Mouse (Mus musculus): ENCODE measurements at regions not wholly inside any gene's neighbourhood (a gene's known extent, or its start where the extent isn't known, plus 50 kb on each side); places are given as distances from the start of the nearest gene placed in this dataset.

DNA sequence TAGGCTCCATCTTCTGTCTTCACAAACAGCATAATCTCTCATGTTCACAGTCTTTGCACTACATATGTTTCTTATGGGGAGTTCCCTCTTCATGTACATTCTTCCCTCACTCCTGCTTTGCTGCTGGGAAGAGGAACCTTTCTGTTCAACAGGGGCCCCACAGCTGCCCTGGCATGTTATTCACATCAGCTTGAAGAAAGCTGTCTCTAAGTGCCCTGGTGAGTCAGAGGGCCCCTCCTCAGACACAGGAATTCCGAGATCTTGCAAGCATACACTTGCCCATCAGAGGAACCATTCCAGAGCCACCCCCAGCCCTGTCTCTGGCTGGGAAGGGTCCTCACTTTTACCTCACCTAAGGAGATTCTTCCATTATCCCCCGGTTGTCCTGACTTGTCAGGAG lies 151.9 kb upstream of the Camk1g start:
- no peaks in the 10 kb centered on the region for H3K9me3 ChIP-seq (ENCODE audit: control insufficient read depth, low read length)
- no peak overlapping the region for H3K4me3 ChIP-seq (ENCODE audit: low read length)
- no peak overlapping the region for H3K4me2 ChIP-seq (ENCODE audit: low read depth, low read length)
- no peak for ATAC-seq (ENCODE audit: low read depth)
- H3K36me3 ChIP-seq (ENCODE audit: control insufficient read depth, insufficient read depth, low read length), result no peaks in the 10 kb centered on the region
- no peaks in the 10 kb centered on the region for H3K27me3 ChIP-seq (ENCODE audit: control insufficient read depth, insufficient read depth, low read depth, low read length)
- H3K27ac ChIP-seq (ENCODE audit: low read length), result no peak overlapping the region
- H3K4me1 ChIP-seq (replicated peaks; ENCODE audit: control insufficient read depth, insufficient read depth, low read length), result peaks cover 2% of the 10 kb centered on the region; the same call in 1 of the 2 replicates
- H3K9ac ChIP-seq (ENCODE audit: low read length), result no peak overlapping the region
- WGBS, result 39% methylated on average over 2 of the region's 2 CpGs

DNA sequence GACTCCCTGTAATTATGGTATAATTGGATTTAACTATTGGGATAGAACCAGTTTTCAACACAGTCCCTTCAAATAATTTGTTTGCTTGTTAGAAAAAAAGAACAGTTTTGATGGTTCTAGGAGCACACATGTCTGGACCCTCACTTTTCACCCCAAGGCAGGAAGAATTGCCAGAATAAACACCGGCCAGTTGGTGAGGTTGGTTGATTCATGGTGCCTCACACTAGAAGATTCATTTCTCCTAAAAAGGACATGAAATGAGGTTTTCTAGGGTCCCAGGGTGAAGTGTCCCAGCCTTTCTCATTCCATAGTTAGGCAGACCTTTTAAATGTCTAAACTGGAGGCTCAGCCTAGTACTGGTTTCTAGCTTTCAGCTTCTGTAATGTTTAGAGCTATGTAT lies 148.7 kb upstream of the Camk1g start:
- Histone ChIP-seq H3K4me1 (replicated peaks; ENCODE audit: control insufficient read depth, insufficient read depth, low read length) (peaks cover 9% of the 10 kb centered on the region), H3K9me3 (ENCODE audit: control insufficient read depth, low read length) (no peaks in the 10 kb centered on the region), H3K36me3 (ENCODE audit: control insufficient read depth, insufficient read depth, low read length) (no peaks in the 10 kb centered on the region), H3K9ac (ENCODE audit: low read length) (no peak overlapping the region), H3K4me3 (ENCODE audit: low read length) (no peak overlapping the region), H3K27ac (ENCODE audit: low read length) (no peak overlapping the region), H3K27me3 (ENCODE audit: control insufficient read depth, insufficient read depth, low read depth, low read length) (no peaks in the 10 kb centered on the region), H3K4me2 (ENCODE audit: low read depth, low read length) (no peak overlapping the region)
- WGBS, result 73% methylated on average over 1 of the region's 1 CpGs
- ATAC-seq (ENCODE audit: low read depth), result no peak

DNA sequence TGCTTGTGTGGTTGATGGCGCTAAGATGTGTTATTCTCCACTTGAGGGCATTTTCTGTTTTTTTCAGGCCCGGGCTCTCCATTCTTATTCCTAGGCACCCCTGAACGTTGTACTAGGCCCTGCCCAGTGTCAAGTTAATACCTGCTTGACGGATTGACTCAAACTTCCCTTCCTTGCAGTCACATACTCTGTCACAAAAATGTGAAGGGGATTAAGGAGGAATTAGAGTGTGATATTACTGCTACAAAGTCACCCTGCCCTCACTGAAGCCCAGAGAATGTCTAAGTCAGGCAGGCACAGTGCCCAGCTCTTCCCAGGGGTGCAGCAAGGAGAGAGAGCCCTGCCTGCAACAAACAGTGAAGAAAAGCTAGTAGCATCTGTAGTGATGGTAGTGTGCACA lies 147.9 kb upstream of the Camk1g start:
- Histone ChIP-seq H3K27ac (ENCODE audit: low read length) (no peak overlapping the region; the same call in 1 of the 2 replicates), H3K4me2 (ENCODE audit: low read depth, low read length) (no peak overlapping the region), H3K9ac (ENCODE audit: low read length) (no peak overlapping the region), H3K4me1 (replicated peaks; ENCODE audit: control insufficient read depth, insufficient read depth, low read length) (peaks cover 9% of the 10 kb centered on the region), H3K27me3 (ENCODE audit: control insufficient read depth, insufficient read depth, low read depth, low read length) (no peaks in the 10 kb centered on the region), H3K36me3 (ENCODE audit: control insufficient read depth, insufficient read depth, low read length) (no peaks in the 10 kb centered on the region), H3K9me3 (ENCODE audit: control insufficient read depth, low read length) (no peaks in the 10 kb centered on the region), H3K4me3 (ENCODE audit: low read length) (no peak overlapping the region)
- 53% methylated on average over 4 of the region's 4 CpGs for WGBS
- ATAC-seq (ENCODE audit: low read depth), result no peak

DNA sequence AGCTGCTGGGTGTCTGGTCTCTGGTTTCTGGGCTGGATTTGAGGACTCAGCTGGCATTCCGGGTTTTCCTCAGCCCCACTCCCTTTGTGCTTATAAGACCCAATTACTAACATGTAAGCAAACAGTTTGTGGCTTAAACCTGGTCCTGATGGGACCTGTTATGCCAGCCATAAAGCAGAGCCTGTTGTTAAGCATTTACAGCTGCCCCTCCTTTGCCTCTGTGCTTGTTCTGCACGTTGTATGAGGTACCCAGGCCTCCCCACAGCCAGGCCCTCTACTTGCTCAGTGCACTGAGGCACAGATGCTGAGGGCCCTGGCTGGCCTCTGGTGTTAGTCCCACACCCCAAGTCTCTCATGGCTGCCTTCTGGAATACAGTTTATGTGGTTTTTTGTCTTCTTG lies 147.2 kb upstream of the Camk1g start:
- H3K27me3 ChIP-seq (ENCODE audit: control insufficient read depth, insufficient read depth, low read depth, low read length), result no peaks in the 10 kb centered on the region
- no peak overlapping the region for H3K4me3 ChIP-seq (ENCODE audit: low read length)
- WGBS, result 53% methylated on average over 2 of the region's 2 CpGs
- no peak for ATAC-seq (ENCODE audit: low read depth)
- H3K9ac ChIP-seq (ENCODE audit: low read length), result no peak overlapping the region
- H3K4me2 ChIP-seq (ENCODE audit: low read depth, low read length), result no peak overlapping the region
- no peaks in the 10 kb centered on the region for H3K9me3 ChIP-seq (ENCODE audit: control insufficient read depth, low read length)
- H3K36me3 ChIP-seq (ENCODE audit: control insufficient read depth, insufficient read depth, low read length), result no peaks in the 10 kb centered on the region
- H3K4me1 ChIP-seq (replicated peaks; ENCODE audit: control insufficient read depth, insufficient read depth, low read length), result peaks cover 9% of the 10 kb centered on the region
- H3K27ac ChIP-seq (ENCODE audit: low read length), result no peak overlapping the region

DNA sequence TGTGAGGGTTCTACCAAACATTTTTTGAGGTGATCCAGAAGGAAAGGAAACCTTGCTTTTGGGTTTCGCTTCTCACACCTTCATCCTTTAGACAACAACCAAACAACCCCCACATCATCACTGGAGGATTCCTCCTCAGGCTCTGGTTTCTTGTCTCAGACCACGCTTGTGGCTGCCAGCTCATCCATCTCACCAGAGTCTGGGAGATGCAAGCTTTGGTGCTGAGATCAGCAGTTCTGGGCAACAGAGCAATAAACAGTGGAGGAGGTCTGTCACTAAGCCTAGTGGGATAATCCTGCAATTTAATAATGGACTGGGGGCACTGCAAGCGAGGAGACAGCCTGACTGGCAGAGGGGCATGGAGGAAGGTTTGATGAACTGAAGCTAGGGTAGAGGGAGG lies 146.3 kb upstream of the Camk1g start:
- Histone ChIP-seq H3K27ac (ENCODE audit: low read length) (no peak overlapping the region), H3K4me2 (ENCODE audit: low read depth, low read length) (no peak overlapping the region), H3K4me3 (ENCODE audit: low read length) (no peak overlapping the region), H3K36me3 (ENCODE audit: control insufficient read depth, insufficient read depth, low read length) (no peaks in the 10 kb centered on the region), H3K4me1 (replicated peaks; ENCODE audit: control insufficient read depth, insufficient read depth, low read length) (peaks cover 9% of the 10 kb centered on the region), H3K9ac (ENCODE audit: low read length) (no peak overlapping the region), H3K27me3 (ENCODE audit: control insufficient read depth, insufficient read depth, low read depth, low read length) (no peaks in the 10 kb centered on the region), H3K9me3 (ENCODE audit: control insufficient read depth, low read length) (no peaks in the 10 kb centered on the region)
- no peak; the same call in 1 of the 2 replicates for ATAC-seq (ENCODE audit: low read depth)
- 49% methylated on average over 3 of the region's 3 CpGs for WGBS

DNA sequence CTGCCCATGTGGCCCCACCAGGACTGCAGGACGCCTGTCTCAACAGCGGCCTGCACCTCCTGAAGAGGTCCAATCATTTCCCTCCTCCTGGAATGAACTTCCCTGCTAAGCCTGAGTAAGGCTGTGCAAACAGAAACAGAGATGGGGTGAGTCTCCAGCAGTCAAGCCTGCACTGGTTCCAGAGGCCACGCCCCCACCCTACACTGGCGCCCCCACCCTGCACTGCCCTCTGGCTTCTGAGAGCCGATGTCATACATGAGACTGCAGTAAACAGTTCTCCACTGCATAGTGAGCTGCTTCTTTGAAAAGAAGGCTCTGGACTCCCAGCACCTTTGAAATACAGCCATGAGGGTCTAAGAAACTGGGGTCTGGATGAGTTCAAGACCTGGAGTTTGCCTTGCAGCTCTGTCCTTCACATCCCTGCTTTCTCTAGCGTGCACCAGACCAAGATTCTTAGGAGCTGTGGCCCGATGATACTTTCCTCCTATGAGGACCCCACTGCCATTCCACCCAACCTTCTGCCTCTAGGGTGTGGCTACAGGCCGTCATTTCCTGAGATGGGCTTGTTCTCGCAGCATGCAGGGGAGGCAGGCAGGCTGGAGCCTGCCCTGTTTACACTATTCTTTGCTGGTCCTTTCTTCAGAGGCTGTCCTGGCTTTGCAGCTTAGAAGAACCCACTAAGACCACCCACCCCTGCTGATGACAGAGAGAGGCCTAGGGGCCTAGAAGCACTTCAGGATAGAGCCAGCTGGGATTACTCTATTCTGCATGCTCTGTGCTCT lies 144.0 kb upstream of the Camk1g start:
- Histone ChIP-seq H3K4me3 (ENCODE audit: low read length) (no peak overlapping the region), H3K9ac (ENCODE audit: low read length) (no peak overlapping the region), H3K27ac (ENCODE audit: low read length) (peak overlapping the region; percentile 41), H3K9me3 (ENCODE audit: control insufficient read depth, low read length) (no peaks in the 10 kb centered on the region), H3K27me3 (ENCODE audit: control insufficient read depth, insufficient read depth, low read depth, low read length) (no peaks in the 10 kb centered on the region), H3K36me3 (ENCODE audit: control insufficient read depth, insufficient read depth, low read length) (no peaks in the 10 kb centered on the region), H3K4me2 (ENCODE audit: low read depth, low read length) (no peak overlapping the region), H3K4me1 (replicated peaks; ENCODE audit: control insufficient read depth, insufficient read depth, low read length) (peaks cover 13% of the 10 kb centered on the region)
- WGBS, result 29% methylated on average over 9 of the region's 9 CpGs
- peak; percentile 80 for ATAC-seq (ENCODE audit: low read depth)

DNA sequence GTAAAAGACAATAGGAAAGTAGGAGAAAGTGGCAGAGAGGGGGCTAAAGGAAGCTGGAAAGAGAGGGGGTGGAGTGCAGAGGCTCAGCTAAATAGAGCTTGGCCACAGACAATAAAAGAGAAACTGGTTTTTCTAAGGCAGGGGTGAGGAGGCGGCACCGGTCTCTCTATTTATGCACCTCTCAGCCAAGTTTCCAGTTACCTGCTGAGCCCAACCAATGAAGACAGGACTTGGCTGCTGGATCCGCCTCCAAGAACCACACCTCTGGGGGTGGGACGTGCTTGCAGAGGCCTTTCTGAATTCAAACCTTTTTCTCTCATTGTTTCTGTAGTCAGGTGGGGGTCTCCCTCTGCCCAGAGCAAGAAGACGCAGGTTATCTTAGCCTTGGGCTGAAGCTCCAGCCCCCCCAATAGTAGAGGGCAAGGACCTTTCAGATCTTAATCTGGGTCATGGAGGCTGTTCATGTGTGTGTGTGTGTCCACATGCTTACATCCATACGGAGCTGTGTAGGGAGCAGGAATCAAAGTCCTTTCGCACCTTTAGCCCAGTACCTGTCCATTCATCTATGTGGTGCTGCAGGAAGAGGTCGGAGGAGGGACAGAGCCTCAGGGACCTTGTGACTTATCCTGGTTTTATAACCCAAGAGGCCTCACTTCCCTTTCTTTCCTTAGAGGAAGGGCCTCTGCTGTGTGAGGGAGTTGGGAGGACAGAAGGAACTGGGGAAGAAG lies 140.1 kb upstream of the Camk1g start:
- 40% methylated on average over 8 of the region's 8 CpGs for WGBS
- no peak overlapping the region for H3K9ac ChIP-seq (ENCODE audit: low read length)
- peak overlapping the region; percentile 47 for H3K4me2 ChIP-seq (ENCODE audit: low read depth, low read length)
- H3K4me1 ChIP-seq (replicated peaks; ENCODE audit: control insufficient read depth, insufficient read depth, low read length), result peaks cover 13% of the 10 kb centered on the region
- no peaks in the 10 kb centered on the region for H3K9me3 ChIP-seq (ENCODE audit: control insufficient read depth, low read length)
- H3K36me3 ChIP-seq (ENCODE audit: control insufficient read depth, insufficient read depth, low read length), result no peaks in the 10 kb centered on the region
- peak overlapping the region; percentile 32 for H3K4me3 ChIP-seq (ENCODE audit: low read length)
- no peaks in the 10 kb centered on the region for H3K27me3 ChIP-seq (ENCODE audit: control insufficient read depth, insufficient read depth, low read depth, low read length)
- peak overlapping the region; percentile 78 for H3K27ac ChIP-seq (ENCODE audit: low read length)
- ATAC-seq (ENCODE audit: low read depth), result peak; percentile 86

DNA sequence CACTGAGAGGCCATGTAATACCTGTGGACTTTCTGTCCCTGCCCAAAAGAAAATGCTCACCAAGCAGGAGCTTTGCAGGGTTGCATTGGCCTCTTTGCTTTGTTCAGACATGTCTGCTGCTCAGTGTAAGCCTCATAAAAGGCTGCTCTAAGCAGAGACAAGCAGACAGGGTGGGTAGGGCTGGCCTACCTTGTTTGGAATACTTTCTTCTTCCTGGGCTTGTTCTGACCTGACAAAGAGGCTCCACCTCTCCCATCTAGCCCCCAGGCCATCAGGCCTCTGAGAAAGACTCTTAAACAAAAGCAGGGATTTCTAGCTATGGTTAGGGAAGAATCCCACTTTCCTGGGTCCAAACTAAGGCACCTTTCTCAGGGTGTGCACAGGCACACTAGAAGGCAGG lies 138.2 kb upstream of the Camk1g start:
- no peaks in the 10 kb centered on the region for H3K27me3 ChIP-seq (ENCODE audit: control insufficient read depth, insufficient read depth, low read depth, low read length)
- no peak overlapping the region for H3K27ac ChIP-seq (ENCODE audit: low read length)
- no peaks in the 10 kb centered on the region for H3K36me3 ChIP-seq (ENCODE audit: control insufficient read depth, insufficient read depth, low read length)
- peaks cover 4% of the 10 kb centered on the region; the same call in 1 of the 2 replicates for H3K4me1 ChIP-seq (replicated peaks; ENCODE audit: control insufficient read depth, insufficient read depth, low read length)
- no peak overlapping the region for H3K9ac ChIP-seq (ENCODE audit: low read length)
- no peak overlapping the region for H3K4me3 ChIP-seq (ENCODE audit: low read length)
- ATAC-seq (ENCODE audit: low read depth), result no peak
- H3K9me3 ChIP-seq (ENCODE audit: control insufficient read depth, low read length), result no peaks in the 10 kb centered on the region
- H3K4me2 ChIP-seq (ENCODE audit: low read depth, low read length), result peak overlapping the region; percentile 47; the same call in 1 of the 2 replicates

DNA sequence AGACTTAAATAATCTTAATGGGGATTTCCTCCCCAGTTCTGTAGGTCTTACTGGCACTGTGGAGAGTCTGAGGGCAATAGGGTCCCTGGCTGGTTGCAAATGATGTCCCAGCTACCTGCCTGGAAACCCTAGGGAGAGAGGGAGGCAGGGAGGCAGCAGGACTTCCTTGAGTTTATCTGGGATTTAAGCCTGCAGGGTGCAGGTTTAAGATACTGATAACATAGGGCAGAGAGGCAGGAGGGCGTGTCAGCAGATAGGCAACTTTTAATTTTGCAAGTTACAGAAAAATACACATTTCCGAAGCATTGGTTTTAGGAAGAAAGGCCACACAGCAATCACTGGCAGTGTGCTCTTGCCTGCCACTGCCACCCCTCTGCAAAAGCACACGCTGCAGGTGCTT lies 136.9 kb upstream of the Camk1g start:
- no peak overlapping the region for H3K4me2 ChIP-seq (ENCODE audit: low read depth, low read length)
- 60% methylated on average over 3 of the region's 3 CpGs for WGBS

More for the DNA sequence above, 136.9 kb upstream of the Camk1g start:
- Histone ChIP-seq H3K36me3 (ENCODE audit: control insufficient read depth, insufficient read depth, low read length) (no peaks in the 10 kb centered on the region), H3K27me3 (ENCODE audit: control insufficient read depth, insufficient read depth, low read depth, low read length) (no peaks in the 10 kb centered on the region), H3K27ac (ENCODE audit: low read length) (no peak overlapping the region), H3K4me3 (ENCODE audit: low read length) (no peak overlapping the region), H3K9ac (ENCODE audit: low read length) (no peak overlapping the region), H3K9me3 (ENCODE audit: control insufficient read depth, low read length) (no peaks in the 10 kb centered on the region), H3K4me1 (replicated peaks; ENCODE audit: control insufficient read depth, insufficient read depth, low read length) (peaks cover 4% of the 10 kb centered on the region; the same call in 1 of the 2 replicates)
- no peak for ATAC-seq (ENCODE audit: low read depth)
